Mouse (Mus musculus): ENCODE measurements around the gene Cs.

Gene Cs

DNA sequence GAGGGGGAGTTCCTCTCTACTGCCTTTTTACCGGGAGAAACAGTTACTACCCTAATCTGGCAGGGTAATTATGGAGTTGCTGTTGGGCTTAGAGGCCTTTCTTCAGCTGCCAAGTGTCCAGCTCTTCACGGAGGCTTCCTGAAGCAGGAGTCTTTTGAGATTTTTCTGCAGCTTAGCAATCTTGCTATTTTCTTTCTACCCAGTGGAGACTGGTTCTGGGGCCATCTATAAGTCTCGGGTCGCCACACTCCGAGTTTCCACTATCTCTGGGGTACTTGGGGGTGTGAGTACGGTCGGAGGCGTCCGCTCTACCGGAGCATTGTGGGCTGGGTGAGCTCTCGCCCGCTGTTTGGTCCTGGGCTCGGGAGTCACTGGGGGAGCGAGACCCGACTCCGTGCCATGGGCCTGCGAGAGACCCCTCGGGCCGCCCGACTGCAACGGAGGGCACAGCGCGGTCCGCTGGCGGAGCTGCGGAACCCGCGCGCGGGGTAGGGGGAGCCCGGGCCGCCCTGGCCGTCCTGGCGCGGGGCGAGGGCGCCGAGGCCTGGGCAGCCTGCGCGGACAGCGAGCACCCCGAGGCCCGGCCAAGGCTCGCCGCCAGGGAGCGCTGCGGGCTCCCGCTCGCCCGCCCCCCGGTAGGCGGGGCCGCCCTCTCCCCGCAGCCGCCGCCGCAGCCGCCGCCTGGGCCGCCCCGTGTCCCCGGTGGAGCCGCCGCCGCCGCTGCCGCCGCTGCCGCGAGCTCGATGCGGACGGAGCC, 39.1 kb downstream of the Cs start, which contains the start of gene Ankrd52:
Gene Ankrd52 (plus strand): TSS at position 661 of the 757 bp plus-strand sequence.
- ChIA-PET POLR2A (interaction anchor here in 3 of 4 experiments (0.5 to 5.7 kb wide), 55 partner anchors 8 to 371 kb away, joined by 3 to 43 read pairs (median 4); partner anchors contain the start of genes Cnpy2 (in 3 of the 3), Myl6 (in 3 of the 3), Nabp2 (in 3 of the 3) and Pan2 (in 3 of the 3)), CTCF (interaction anchor here (0.6 to 2.6 kb wide), 25 partner anchors 8 to 219 kb away, joined by 3 to 11 read pairs (median 4); partner anchors contain the start of genes Nabp2 (in 2 of the 4), Rnf41 (in 2 of the 4), Cnpy2 (in 1 of the 4) and Coq10a (in 1 of the 4))

DNA sequence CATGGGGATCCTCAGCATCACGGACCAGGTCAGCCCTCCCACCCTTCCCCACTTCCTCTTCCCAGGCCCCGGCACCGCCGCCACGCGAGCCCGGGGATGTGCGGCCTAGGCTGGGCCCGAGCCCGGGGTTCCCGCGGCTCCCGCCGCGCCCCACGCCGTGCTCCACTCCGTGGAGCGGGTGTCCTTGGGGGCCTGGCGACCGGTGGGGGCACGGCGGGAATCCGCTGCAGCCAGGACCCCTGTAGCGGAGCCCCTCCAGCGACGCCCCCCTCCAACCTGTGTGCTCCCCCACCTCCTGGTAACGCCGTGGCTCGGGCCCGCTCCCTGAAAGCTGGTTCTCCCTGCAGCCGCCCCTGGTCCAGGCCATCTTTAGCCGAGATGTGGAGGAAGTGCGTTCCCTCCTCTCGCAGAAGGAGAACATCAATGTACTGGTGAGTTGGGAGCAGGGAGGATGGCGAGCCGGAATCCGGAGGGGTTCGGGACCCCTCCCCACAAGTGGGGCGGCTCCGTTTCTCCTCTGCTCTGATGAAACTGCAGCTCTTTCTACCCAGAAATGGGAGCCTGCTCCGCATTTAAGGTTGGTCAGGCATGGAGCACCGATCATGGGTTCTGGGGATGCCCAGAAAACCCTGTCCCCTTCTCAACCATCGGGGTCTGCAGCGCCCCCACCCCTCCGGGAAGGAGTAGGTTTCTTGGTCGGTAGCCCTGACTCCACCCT, 39.8 kb downstream of the Cs start:
- CTCF ChIA-PET, result interaction anchor here (0.6 to 2.6 kb wide), 13 partner anchors 9 to 937 kb away, joined by 3 to 11 read pairs (median 6); partner anchors contain the start of genes Nabp2 (in 2 of the 4), Rnf41 (in 2 of the 4), Coq10a (in 1 of the 4) and Esyt1 (in 1 of the 4)
- POLR2A ChIA-PET, result interaction anchor here in 3 of 4 experiments (0.5 to 5.7 kb wide), 40 partner anchors 8 to 370 kb away, joined by 3 to 43 read pairs (median 4); partner anchors contain the start of genes Cnpy2 (in 3 of the 3), Myl6 (in 3 of the 3), Nabp2 (in 3 of the 3) and Rnf41 (in 3 of the 3)

- ChIA-PET CTCF (interaction anchor here in 3 of 4 experiments (0.7 to 2.6 kb wide), 7 partner anchors 9 to 235 kb away, joined by 3 to 11 read pairs (median 7); partner anchors contain the start of genes Coq10a (in 1 of the 3), Nabp2 (in 1 of the 3) and Rnf41 (in 1 of the 3)), POLR2A (interaction anchor here in 3 of 4 experiments (0.7 to 5.7 kb wide), 20 partner anchors 8 to 188 kb away, joined by 3 to 43 read pairs (median 6); partner anchors contain the start of genes Cnpy2 (in 2 of the 3), Nabp2 (in 2 of the 3), Rnf41 (in 2 of the 3) and Coq10a (in 1 of the 3))
These were observed 40.5 kb downstream of the Cs start for GRCm38 (mm10) chr10:128377940-128378448.

DNA sequence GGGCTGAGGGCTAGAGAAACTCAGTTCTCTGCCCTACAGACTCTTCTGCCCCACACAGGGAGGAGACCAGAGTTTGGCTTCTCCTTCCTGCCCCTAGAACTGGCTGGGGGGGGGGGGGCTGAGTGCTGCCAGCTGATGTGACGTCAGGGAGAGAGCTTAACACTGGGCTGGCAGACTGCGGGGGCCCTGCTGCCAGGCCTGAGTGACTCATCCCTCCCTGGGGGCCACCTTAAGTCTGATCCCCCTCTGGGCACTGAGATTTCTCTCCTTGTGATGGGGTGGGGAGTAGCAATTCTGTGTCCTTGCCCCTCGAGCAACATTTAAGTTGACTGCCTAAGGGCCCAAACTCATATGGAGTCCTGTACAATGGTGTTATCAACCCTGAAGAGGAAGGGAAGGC, 40.9 kb downstream of the Cs start:
- POLR2A ChIA-PET, result interaction anchor here in 3 of 4 experiments (0.6 to 5.7 kb wide), 14 partner anchors 8 to 187 kb away, joined by 3 to 43 read pairs (median 6); partner anchors contain the start of genes Cnpy2 (in 2 of the 3), Nabp2 (in 2 of the 3), Rnf41 (in 2 of the 3) and Myl6 (in 1 of the 3)
- CTCF ChIA-PET, result interaction anchor here in 1 of 4 experiments (1.2 to 2.6 kb wide), 3 partner anchors 10 to 62 kb away, joined by 3 to 11 read pairs (median 5); partner anchors contain the start of gene Coq10a

- ChIA-PET CTCF (interaction anchor here in 1 of 4 experiments (1.2 kb wide), 1 partner anchor 21 kb away, joined by 3 read pairs; no protein-coding TSS in a partner anchor), POLR2A (interaction anchor here in 2 of 4 experiments (0.9 to 3.0 kb wide), 5 partner anchors 9 to 187 kb away, joined by 3 to 10 read pairs (median 3); partner anchors contain the start of gene Pa2g4 (in 1 of the 2))
These were observed 41.7 kb downstream of the Cs start for GRCm38 (mm10) chr10:128379260-128379659.

GRCm38 (mm10) chr10:128380565-128380964, 43.0 kb downstream of the Cs start:
- ChIA-PET CTCF (interaction anchor here in 2 of 4 experiments (0.5 to 0.8 kb wide), 6 partner anchors 8 to 146 kb away, joined by 3 to 4 read pairs (median 3); partner anchors contain the start of genes Nabp2 (in 1 of the 2) and Rnf41 (in 1 of the 2)), POLR2A (interaction anchor here in 3 of 4 experiments (0.6 to 3.0 kb wide), 19 partner anchors 10 to 350 kb away, joined by 3 to 10 read pairs (median 3); partner anchors contain the start of genes Nabp2 (in 2 of the 3), Rnf41 (in 2 of the 3), Coq10a (in 1 of the 3) and Cs (in 1 of the 3))

- CTCF ChIA-PET, result interaction anchor here in 2 of 4 experiments (0.8 to 2.5 kb wide), 4 partner anchors 9 to 170 kb away, joined by 3 to 9 read pairs (median 4); no protein-coding TSS in a partner anchor
- POLR2A ChIA-PET, result interaction anchor here in 2 of 4 experiments (0.7 to 2.0 kb wide), 10 partner anchors 11 to 202 kb away, joined by 3 to 7 read pairs (median 3); partner anchors contain the start of genes Cnpy2 (in 1 of the 2), Coq10a (in 1 of the 2), Nabp2 (in 1 of the 2) and Rnf41 (in 1 of the 2)
These were observed 44.9 kb downstream of the Cs start for GRCm38 (mm10) chr10:128382482-128382881.

DNA sequence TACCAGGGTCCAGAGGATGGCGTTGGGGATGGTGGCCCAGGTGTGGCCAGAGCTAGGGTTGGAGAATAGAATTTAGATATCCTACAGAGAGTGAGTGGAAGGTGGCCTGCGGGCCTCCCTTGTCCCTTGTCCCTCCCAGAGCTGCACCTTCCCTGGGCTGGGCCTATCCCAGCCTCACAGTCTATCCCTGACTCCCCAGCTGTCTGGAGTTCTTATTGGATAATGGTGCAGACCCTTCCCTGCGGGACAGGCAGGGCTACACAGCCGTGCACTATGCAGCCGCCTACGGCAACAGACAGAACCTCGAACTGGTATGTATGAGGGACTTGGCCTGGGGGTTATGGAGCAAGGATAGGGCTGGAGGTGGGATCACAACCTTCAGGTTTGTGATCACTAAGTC, 48.4 kb downstream of the Cs start:
- POLR2A ChIA-PET, result interaction anchor here in 2 of 4 experiments (0.7 to 2.6 kb wide), 9 partner anchors 10 to 279 kb away, joined by 3 to 6 read pairs (median 4); partner anchors contain the start of genes Ankrd52 (in 1 of the 2) and Coq10a (in 1 of the 2)
- CTCF ChIA-PET, result interaction anchor here in 2 of 4 experiments (0.5 to 1.0 kb wide), 2 partner anchors 10 to 54 kb away, joined by 3 to 4 read pairs; no protein-coding TSS in a partner anchor

- CTCF ChIA-PET, result no interaction called here
- POLR2A ChIA-PET, result no interaction called here
These were observed 51.4 kb downstream of the Cs start for GRCm38 (mm10) chr10:128388941-128389340.

DNA sequence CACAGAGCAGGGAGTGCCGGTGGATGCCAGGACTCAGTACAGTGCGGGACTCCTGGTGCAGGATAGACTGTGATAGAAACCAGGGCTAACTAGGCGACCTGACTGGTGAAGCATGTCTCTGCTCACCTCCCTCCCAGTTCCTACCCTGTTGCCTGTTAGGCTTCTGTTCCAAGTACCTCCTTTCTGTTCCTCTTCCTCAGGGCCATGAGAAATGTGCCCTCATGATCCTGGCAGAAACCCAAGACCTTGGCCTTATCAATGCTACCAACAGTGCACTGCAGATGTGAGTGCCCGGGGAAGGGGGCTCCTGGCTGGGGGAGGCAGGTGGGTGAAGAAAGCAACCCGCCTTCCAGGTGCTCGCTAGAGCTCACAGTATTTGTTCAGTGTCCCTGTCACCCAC, 52.0 kb downstream of the Cs start:
- CTCF ChIA-PET, result no interaction called here
- POLR2A ChIA-PET, result interaction anchor here (0.8 to 1.6 kb wide), 5 partner anchors 10 to 51 kb away, joined by 3 to 4 read pairs (median 3); partner anchors contain the start of genes Ankrd52 (in 1 of the 4) and Slc39a5 (in 1 of the 4)

DNA sequence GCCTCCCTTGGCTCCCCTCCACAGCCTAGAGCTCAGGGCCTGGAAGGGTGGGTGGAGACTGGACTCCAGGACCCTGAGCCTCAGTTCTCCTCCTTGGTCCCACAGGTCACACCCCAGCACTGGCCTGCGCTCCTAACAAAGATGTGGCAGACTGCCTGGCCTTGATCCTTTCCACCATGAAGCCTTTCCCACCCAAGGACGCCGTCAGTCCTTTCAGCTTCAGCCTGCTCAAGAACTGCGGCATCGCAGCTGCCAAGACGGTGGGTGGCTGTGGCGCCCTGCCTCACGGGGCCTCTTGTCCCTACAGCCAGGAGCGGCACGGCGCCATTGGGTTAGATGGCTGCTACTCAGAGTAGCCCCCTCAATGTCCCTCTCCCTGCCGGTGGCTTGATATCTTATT, 52.8 kb downstream of the Cs start:
- ChIA-PET POLR2A (interaction anchor here (0.8 to 1.6 kb wide), 7 partner anchors 9 to 109 kb away, joined by 3 to 4 read pairs (median 3); partner anchors contain the start of genes Ankrd52 (in 2 of the 4) and Slc39a5 (in 1 of the 4)), CTCF (no interaction called here)

GRCm38 (mm10) chr10:128391850-128392249, 54.3 kb downstream of the Cs start:
- CTCF ChIA-PET, result no interaction called here
- POLR2A ChIA-PET, result no interaction called here

- ChIA-PET POLR2A (interaction anchor here in 3 of 4 experiments (0.6 to 3.1 kb wide), 15 partner anchors 10 to 811 kb away, joined by 3 to 9 read pairs (median 4); partner anchors contain the start of genes Nabp2 (in 2 of the 3), Rnf41 (in 2 of the 3), Ankrd52 (in 1 of the 3) and Cnpy2 (in 1 of the 3)), CTCF (interaction anchor here in 1 of 4 experiments (0.9 kb wide), 1 partner anchor 21 kb away, joined by 3 read pairs; no protein-coding TSS in a partner anchor)
These were observed 58.6 kb downstream of the Cs start for GRCm38 (mm10) chr10:128396017-128396673.

- ChIA-PET CTCF (interaction anchor here in 1 of 4 experiments (0.5 to 0.6 kb wide), 2 partner anchors 44 to 180 kb away, joined by 3 to 4 read pairs; no protein-coding TSS in a partner anchor), POLR2A (interaction anchor here in 3 of 4 experiments (0.6 to 1.6 kb wide), 13 partner anchors 11 to 187 kb away, joined by 3 to 7 read pairs (median 4); partner anchors contain the start of genes Ankrd52 (in 1 of the 3), Cnpy2 (in 1 of the 3), Coq10a (in 1 of the 3) and Myl6 (in 1 of the 3))
These were observed 59.3 kb downstream of the Cs start for GRCm38 (mm10) chr10:128396716-128397264.

DNA sequence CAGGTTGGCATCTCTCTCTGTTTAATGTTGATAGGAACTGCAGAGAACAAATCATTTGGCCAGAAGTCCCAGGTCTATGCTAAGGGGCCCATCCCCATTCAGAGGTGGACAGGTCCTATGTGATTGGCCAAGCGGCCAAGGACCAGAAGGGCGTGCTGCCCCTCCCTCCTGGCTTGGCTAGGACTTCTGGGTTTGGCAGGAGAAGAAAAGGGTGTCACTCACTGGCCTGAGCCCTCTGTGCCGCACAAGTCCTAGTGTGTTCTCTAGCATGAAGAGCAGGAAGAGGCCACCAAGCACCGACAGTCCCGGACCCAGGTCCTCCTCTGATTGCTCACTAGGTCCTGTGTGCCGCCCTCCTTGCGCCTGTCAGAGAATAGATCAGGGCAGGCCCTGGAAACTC, 59.9 kb downstream of the Cs start:
- CTCF ChIA-PET, result interaction anchor here in 2 of 4 experiments (0.5 to 1.1 kb wide), 3 partner anchors 14 to 180 kb away, joined by 3 to 4 read pairs (median 3); no protein-coding TSS in a partner anchor
- POLR2A ChIA-PET, result interaction anchor here in 2 of 4 experiments (1.2 to 1.6 kb wide), 5 partner anchors 14 to 149 kb away, joined by 3 to 7 read pairs (median 5); partner anchors contain the start of genes Coq10a (in 1 of the 2), Myl6b (in 1 of the 2), Nabp2 (in 1 of the 2) and Rnf41 (in 1 of the 2)

Measured in embryonic stem cell, embryonic (primary cell).